12 mouse cellular contexts compared by ENCODE assay signal in the genomic region with DNA sequence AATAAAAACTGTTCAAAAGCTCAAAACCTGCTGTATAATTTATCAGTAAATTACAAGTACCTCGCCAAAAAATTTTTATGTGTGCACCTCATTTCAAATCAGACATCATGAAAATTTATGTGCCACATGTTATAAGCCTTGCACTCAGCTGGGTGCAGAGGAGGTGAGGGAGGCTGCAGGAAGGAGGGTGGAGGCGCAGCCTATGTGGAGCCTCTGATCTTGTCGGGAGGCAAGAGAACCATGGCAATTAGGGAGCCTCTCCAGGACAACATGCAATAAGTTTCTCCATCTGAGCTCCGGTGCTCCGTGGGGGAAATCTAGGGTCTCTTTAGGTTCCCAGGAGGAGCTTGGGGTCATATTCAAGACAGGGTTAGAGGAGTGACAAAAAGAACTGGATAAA. TPM values are rescaled to one million over a fixed set of nuclear protein-coding genes. Genes with fewer than 3 reads are reported as not detected.
DNase-seq lines count a peak whose midpoint lies in the region; ATAC-seq and TF ChIP-seq lines count a peak whose summit lies in the region.
"Had no signal": no experiment of that assay in that cellular context is flagged by ENCODE, and none has a peak within 500 bp of the region (broad histone marks: within the 10 kb centered on the region; RNA-seq: fewer than 3 reads in every experiment).

No protein-coding gene starts in this region.

- H3K9me3 ChIP-seq in heart, embryonic 10.5 days, result no peaks in the 10 kb centered on the region
- H3K9me3 ChIP-seq in lung, embryonic 16.5 days (ENCODE audit: control insufficient read depth, low read length), result no peaks in the 10 kb centered on the region
- no peaks in the 10 kb centered on the region for H3K9me3 ChIP-seq in intestine, embryonic 16.5 days (ENCODE audit: control insufficient read depth, low read length)
- no peaks in the 10 kb centered on the region for H3K9me3 ChIP-seq in forebrain, postnatal 0 days (ENCODE audit: low read length)
- H3K9me3 ChIP-seq: embryonic facial prominence, embryonic 15.5 days; hindbrain, embryonic 12.5 days; midbrain, embryonic 15.5 days had no signal

- ATAC-seq in lung, embryonic 16.5 days (ENCODE audit: low read depth), result no peak
- ATAC-seq in intestine, embryonic 16.5 days, result no peak
- ATAC-seq in megakaryocyte-erythroid progenitor cell, adult 5-6 weeks (replicated peaks; ENCODE audit: low FRiP score, low TSS enrichment, poor library complexity, severe bottlenecking), result peak; percentile 59
- no peak for ATAC-seq in forebrain, postnatal 0 days

- H3K4me3 ChIP-seq in heart, embryonic 10.5 days, result 0 out of 2 replicates have a peak overlapping the region, but pooled peaks have one; percentile 19
- no peak overlapping the region for H3K4me3 ChIP-seq in lung, embryonic 16.5 days (ENCODE audit: low read length)
- H3K4me3 ChIP-seq in intestine, embryonic 16.5 days (ENCODE audit: low read length), result no peak overlapping the region
- no peak overlapping the region for H3K4me3 ChIP-seq in forebrain, postnatal 0 days (ENCODE audit: low read depth, low read length)
- H3K4me3 ChIP-seq: embryonic facial prominence, embryonic 15.5 days; hindbrain, embryonic 12.5 days; midbrain, embryonic 15.5 days had no signal

- H3K4me2 ChIP-seq in lung, embryonic 16.5 days (ENCODE audit: low read depth, low read length), result peak overlapping the region; percentile 39
- H3K4me2 ChIP-seq in intestine, embryonic 16.5 days (ENCODE audit: low read depth, low read length), result 0 out of 2 replicates have a peak overlapping the region, but pooled peaks have one; percentile 28
- no peak overlapping the region for H3K4me2 ChIP-seq in forebrain, postnatal 0 days (ENCODE audit: low read depth)
- H3K4me2 ChIP-seq: embryonic facial prominence, embryonic 15.5 days; hindbrain, embryonic 12.5 days; midbrain, embryonic 15.5 days had no signal

- H3K4me1 ChIP-seq in heart, embryonic 10.5 days, result peaks cover 28% of the 10 kb centered on the region
- peaks cover 20% of the 10 kb centered on the region for H3K4me1 ChIP-seq in lung, embryonic 16.5 days (replicated peaks; ENCODE audit: control insufficient read depth, insufficient read depth, low read length)
- peaks cover 13% of the 10 kb centered on the region for H3K4me1 ChIP-seq in intestine, embryonic 16.5 days (ENCODE audit: control insufficient read depth, insufficient read depth, low read length)
- peaks cover 9% of the 10 kb centered on the region for H3K4me1 ChIP-seq in forebrain, postnatal 0 days (ENCODE audit: insufficient read depth)

- no peak overlapping the region for H3K27ac ChIP-seq in heart, embryonic 10.5 days
- H3K27ac ChIP-seq in lung, embryonic 16.5 days (ENCODE audit: low read length), result peak overlapping the region; percentile 45; the same call in 1 of the 2 replicates
- H3K27ac ChIP-seq in intestine, embryonic 16.5 days (ENCODE audit: low read length), result no peak overlapping the region
- H3K27ac ChIP-seq in forebrain, postnatal 0 days (ENCODE audit: low read depth, low read length), result no peak overlapping the region
- H3K27ac ChIP-seq: embryonic facial prominence, embryonic 15.5 days; hindbrain, embryonic 12.5 days; midbrain, embryonic 15.5 days had no signal

- intact Hi-C loops in heart, postnatal 25 days (cut with DNase I), result loop anchor here (2.0 to 5.0 kb wide), 2 partner anchors 15 to 45 kb away; a partner anchor contains a TSS

- no peak for DNase-seq in heart, embryonic 10.5 days (ENCODE audit: low spot score)
- DNase-seq in heart, postnatal 25 days (ENCODE audit: low spot score), result no peak
- DNase-seq in lung, postnatal 25 days (ENCODE audit: low spot score), result no peak
- DNase-seq in forebrain, postnatal 0 days, result no peak
- DNase-seq in layer of hippocampus, adult 9-11 months, result no peak
- DNase-seq: cerebellum, adult 2 months had no signal

- no peaks in the 10 kb centered on the region for H3K27me3 ChIP-seq in heart, embryonic 10.5 days (ENCODE audit: insufficient read depth, poor library complexity, severe bottlenecking)
- no peaks in the 10 kb centered on the region for H3K27me3 ChIP-seq in lung, embryonic 16.5 days (ENCODE audit: control insufficient read depth, insufficient read depth, low read depth, low read length)
- H3K27me3 ChIP-seq in intestine, embryonic 16.5 days (replicated peaks; ENCODE audit: control insufficient read depth, insufficient read depth, low read length), result no peaks in the 10 kb centered on the region
- no peaks in the 10 kb centered on the region for H3K27me3 ChIP-seq in forebrain, postnatal 0 days (ENCODE audit: insufficient read depth, low read length)
- H3K27me3 ChIP-seq: hindbrain, embryonic 12.5 days; midbrain, embryonic 15.5 days had no signal

- H3K9ac ChIP-seq in lung, embryonic 16.5 days (ENCODE audit: low read length), result no peak overlapping the region
- H3K9ac ChIP-seq in intestine, embryonic 16.5 days (ENCODE audit: low read depth, low read length), result no peak overlapping the region
- H3K9ac ChIP-seq in forebrain, postnatal 0 days, result no peak overlapping the region
- H3K9ac ChIP-seq: embryonic facial prominence, embryonic 15.5 days; hindbrain, embryonic 12.5 days; midbrain, embryonic 15.5 days had no signal

- TF ChIP-seq CTCF in forebrain, postnatal 0 days (IDR thresholded peaks at IDR 0.05; ENCODE audit: low read depth), result no peak

- 49% methylated on average over 5 of the region's 5 CpGs for WGBS in heart, embryonic 10.5 days
- 43% methylated on average over 5 of the region's 5 CpGs for WGBS in lung, embryonic 16.5 days
- WGBS in intestine, embryonic 16.5 days, result 47% methylated on average over 5 of the region's 5 CpGs
- 56% methylated on average over 5 of the region's 5 CpGs for WGBS in forebrain, postnatal 0 days

- H3K36me3 ChIP-seq in heart, embryonic 10.5 days, result no peaks in the 10 kb centered on the region
- H3K36me3 ChIP-seq in lung, embryonic 16.5 days (ENCODE audit: control insufficient read depth, insufficient read depth, low read length), result no peaks in the 10 kb centered on the region
- no peaks in the 10 kb centered on the region for H3K36me3 ChIP-seq in intestine, embryonic 16.5 days (ENCODE audit: control insufficient read depth, insufficient read depth, low read length)
- no peaks in the 10 kb centered on the region for H3K36me3 ChIP-seq in forebrain, postnatal 0 days (ENCODE audit: insufficient read depth)
- H3K36me3 ChIP-seq: embryonic facial prominence, embryonic 15.5 days; hindbrain, embryonic 12.5 days; midbrain, embryonic 15.5 days had no signal

RNA-seq across cellular contexts. Expression of a gene that starts 12.0 kb away (rescaled TPM):
- polyA plus RNA-seq in heart, embryonic 10.5 days (2016; fragmentation: Nextera tagmentation; extraction: Ambion mirVana), result 7.6 and 10.0 TPM in 2 replicates
- total RNA-seq in heart, postnatal 25 days (2021), result 1 to 10 TPM; 8.4 to 8.7 TPM
- 14.9 and 15.3 TPM in 2 replicates for polyA plus RNA-seq in lung, embryonic 16.5 days (2015; fragmentation: Nextera tagmentation; extraction: Ambion mirVana)
- 16.6 and 20.5 TPM in 2 replicates for polyA plus RNA-seq in intestine, embryonic 16.5 days (2015; fragmentation: Nextera tagmentation; extraction: Ambion mirVana)
- total RNA-seq in megakaryocyte-erythroid progenitor cell, adult 5-6 weeks (2014; fragmentation: Nextera tagmentation), result 15.3 and 16.8 TPM in 2 replicates
- total RNA-seq in megakaryocyte-erythroid progenitor cell, adult 5-6 weeks (2017), result 9.6 and 11.3 TPM in 2 replicates
- total RNA-seq in forebrain, postnatal 0 days (2014; rRNA removed), result 9.2 and 13.8 TPM in 2 replicates
- 8.9 and 13.7 TPM in 2 replicates for polyA plus RNA-seq in forebrain, postnatal 0 days (2015; fragmentation: Nextera tagmentation; extraction: Ambion mirVana)

RNA-seq across cellular contexts. Expression of a gene that starts 14.8 kb away (rescaled TPM):
- 4.4 and 5.7 TPM in 2 replicates for polyA plus RNA-seq in heart, embryonic 10.5 days (2016; fragmentation: Nextera tagmentation; extraction: Ambion mirVana)
- total RNA-seq in heart, postnatal 25 days (2021), result 1 to 10 TPM; 3.2 to 6.7 TPM
- 4.7 and 9.0 TPM in 2 replicates for polyA plus RNA-seq in lung, embryonic 16.5 days (2015; fragmentation: Nextera tagmentation; extraction: Ambion mirVana)
- polyA plus RNA-seq in intestine, embryonic 16.5 days (2015; fragmentation: Nextera tagmentation; extraction: Ambion mirVana), result 2.2 and 2.3 TPM in 2 replicates
- 16.8 and 21.8 TPM in 2 replicates for total RNA-seq in megakaryocyte-erythroid progenitor cell, adult 5-6 weeks (2014; fragmentation: Nextera tagmentation)
- total RNA-seq in megakaryocyte-erythroid progenitor cell, adult 5-6 weeks (2017), result 7.1 and 8.3 TPM in 2 replicates
- 76.2 and 112 TPM in 2 replicates for total RNA-seq in forebrain, postnatal 0 days (2014; rRNA removed)
- polyA plus RNA-seq in forebrain, postnatal 0 days (2015; fragmentation: Nextera tagmentation; extraction: Ambion mirVana), result 152 and 176 TPM in 2 replicates

RNA-seq across cellular contexts. Expression of a gene that starts 28.4 kb away (rescaled TPM):
- 0.75 and 0.77 TPM in 2 replicates for polyA plus RNA-seq in heart, embryonic 10.5 days (2016; fragmentation: Nextera tagmentation; extraction: Ambion mirVana)
- total RNA-seq in heart, postnatal 25 days (2021), result 1 to 10 TPM; 4.1 to 4.7 TPM
- 40.2 and 46.8 TPM in 2 replicates for polyA plus RNA-seq in lung, embryonic 16.5 days (2015; fragmentation: Nextera tagmentation; extraction: Ambion mirVana)
- polyA plus RNA-seq in intestine, embryonic 16.5 days (2015; fragmentation: Nextera tagmentation; extraction: Ambion mirVana), result 1.5 and 3.1 TPM in 2 replicates
- total RNA-seq in megakaryocyte-erythroid progenitor cell, adult 5-6 weeks (2014; fragmentation: Nextera tagmentation), result not detected in 2 replicates
- not detected in 2 replicates for total RNA-seq in megakaryocyte-erythroid progenitor cell, adult 5-6 weeks (2017)
- 2.4 and 2.5 TPM in 2 replicates for total RNA-seq in forebrain, postnatal 0 days (2014; rRNA removed)
- polyA plus RNA-seq in forebrain, postnatal 0 days (2015; fragmentation: Nextera tagmentation; extraction: Ambion mirVana), result 1.2 and 1.3 TPM in 2 replicates

RNA-seq across cellular contexts. Expression of a gene that starts 39.6 kb away (rescaled TPM):
- polyA plus RNA-seq in heart, embryonic 10.5 days (2016; fragmentation: Nextera tagmentation; extraction: Ambion mirVana), result 43.7 and 52.2 TPM in 2 replicates
- total RNA-seq in heart, postnatal 25 days (2021), result 10 to 100 TPM; 62.5 to 77.7 TPM
- 184 and 194 TPM in 2 replicates for polyA plus RNA-seq in lung, embryonic 16.5 days (2015; fragmentation: Nextera tagmentation; extraction: Ambion mirVana)
- 49.2 and 49.4 TPM in 2 replicates for polyA plus RNA-seq in intestine, embryonic 16.5 days (2015; fragmentation: Nextera tagmentation; extraction: Ambion mirVana)
- total RNA-seq in megakaryocyte-erythroid progenitor cell, adult 5-6 weeks (2014; fragmentation: Nextera tagmentation), result 0.45 TPM in 1 of 2 replicates, not detected in the other
- 2.1 and 4.5 TPM in 2 replicates for total RNA-seq in megakaryocyte-erythroid progenitor cell, adult 5-6 weeks (2017)
- total RNA-seq in forebrain, postnatal 0 days (2014; rRNA removed), result 29.0 and 144 TPM in 2 replicates
- 36.3 and 37.3 TPM in 2 replicates for polyA plus RNA-seq in forebrain, postnatal 0 days (2015; fragmentation: Nextera tagmentation; extraction: Ambion mirVana)

RNA-seq across cellular contexts. Expression of a gene that starts 46.1 kb away (rescaled TPM):
- polyA plus RNA-seq in heart, embryonic 10.5 days (2016; fragmentation: Nextera tagmentation; extraction: Ambion mirVana), result 7.1 and 8.1 TPM in 2 replicates
- total RNA-seq in heart, postnatal 25 days (2021), result 1 to 10 TPM; 1.3 to 2.7 TPM
- polyA plus RNA-seq in lung, embryonic 16.5 days (2015; fragmentation: Nextera tagmentation; extraction: Ambion mirVana), result 11.8 and 13.8 TPM in 2 replicates
- 3.0 and 3.4 TPM in 2 replicates for polyA plus RNA-seq in intestine, embryonic 16.5 days (2015; fragmentation: Nextera tagmentation; extraction: Ambion mirVana)
- 3.5 and 9.8 TPM in 2 replicates for total RNA-seq in megakaryocyte-erythroid progenitor cell, adult 5-6 weeks (2014; fragmentation: Nextera tagmentation)
- total RNA-seq in megakaryocyte-erythroid progenitor cell, adult 5-6 weeks (2017), result 6.2 TPM in 1 of 2 replicates, not detected in the other
- 2.4 and 5.3 TPM in 2 replicates for total RNA-seq in forebrain, postnatal 0 days (2014; rRNA removed)
- polyA plus RNA-seq in forebrain, postnatal 0 days (2015; fragmentation: Nextera tagmentation; extraction: Ambion mirVana), result 10.2 and 10.8 TPM in 2 replicates

Comparison
In these comparisons a context has a peak if more than half of its experiments do, and no peak if none do; other contexts are left out.
1. RNA of a gene that starts 14.8 kb away (polyA plus RNA-seq): 152 to 176 TPM in forebrain, postnatal 0 days; 4.7 to 9.0 TPM in lung, embryonic 16.5 days, 4.4 to 5.7 TPM in heart, embryonic 10.5 days and 2.2 to 2.3 TPM in intestine, embryonic 16.5 days; every median in the first group is over 10 times any median in the second.